Mouse (Mus musculus) frontal cortex, adult (tissue): Measurements from ENCODE around the gene Rpap3.

Experiments
- ATAC-seq: cut with Nextera tagmentation; 2 replicates; pipeline ENCODE4 v1.9.2; 2017; ENCODE audit warnings: mild to moderate bottlenecking, moderate library complexity, mixed read lengths; ENCODE audit not compliant: low TSS enrichment

Rpap3 gene

DNA sequence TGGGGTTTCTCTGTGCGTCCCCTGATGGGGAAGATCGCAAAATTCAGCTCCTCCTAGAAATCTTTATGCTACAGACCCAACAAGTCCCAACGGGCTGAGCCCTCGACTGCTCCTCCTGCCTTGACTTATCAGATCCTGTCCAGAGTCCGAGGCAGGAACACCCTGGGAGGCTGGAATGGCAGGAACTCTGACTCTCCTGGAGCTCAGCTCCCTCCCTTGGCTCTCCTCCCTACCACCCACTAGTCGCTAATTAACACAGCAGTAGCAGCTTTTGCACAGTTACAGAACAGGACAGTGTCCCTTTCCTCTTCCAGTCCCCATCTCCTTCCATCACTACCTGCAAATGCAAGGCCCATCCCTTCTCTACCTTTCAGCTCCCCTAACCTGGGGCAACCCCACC is 24.7 kb upstream of the Rpap3 start:
- ATAC-seq: no peak

DNA sequence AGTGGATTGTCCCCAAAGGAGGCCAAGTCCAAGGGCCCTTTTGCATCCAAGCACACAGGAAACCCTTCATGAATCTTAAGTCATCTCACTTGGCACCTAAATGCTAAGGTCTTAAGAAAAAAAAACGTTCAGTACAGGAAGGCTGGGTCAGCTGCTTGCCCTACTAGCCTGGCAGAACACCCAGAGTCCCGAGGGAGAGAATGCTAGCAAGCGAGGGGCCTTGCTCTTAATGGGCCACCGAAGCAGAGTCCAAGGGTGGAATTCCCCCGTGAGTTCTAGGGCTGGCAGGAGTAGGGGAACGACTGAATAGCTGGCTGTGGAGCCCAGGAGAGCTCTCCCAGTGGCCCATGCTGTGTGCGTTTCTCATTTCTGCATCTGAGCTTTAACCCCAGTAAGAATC is 23.2 kb upstream of the Rpap3 start:
- peak; percentile 54 for ATAC-seq

DNA sequence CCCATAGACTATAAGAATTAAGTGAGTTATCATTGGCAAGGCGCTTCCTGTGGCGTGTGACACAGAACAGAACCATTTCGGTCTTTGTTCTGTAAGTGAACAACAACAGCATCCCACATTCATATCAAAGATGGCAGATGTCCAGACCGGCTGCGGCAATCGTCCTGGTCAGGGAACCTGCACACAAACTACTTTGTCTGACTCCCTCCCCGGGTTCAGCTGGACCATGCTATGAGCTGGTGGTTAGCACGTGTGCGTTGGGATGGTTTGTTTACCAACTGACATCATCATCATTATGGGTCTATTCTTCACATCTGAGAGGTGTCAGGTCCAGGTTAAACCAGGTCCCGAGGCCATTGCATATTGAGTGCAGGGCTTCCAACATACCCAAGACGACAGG is 22.8 kb upstream of the Rpap3 start:
- no peak; the same call in 1 of the 2 replicates for ATAC-seq

DNA sequence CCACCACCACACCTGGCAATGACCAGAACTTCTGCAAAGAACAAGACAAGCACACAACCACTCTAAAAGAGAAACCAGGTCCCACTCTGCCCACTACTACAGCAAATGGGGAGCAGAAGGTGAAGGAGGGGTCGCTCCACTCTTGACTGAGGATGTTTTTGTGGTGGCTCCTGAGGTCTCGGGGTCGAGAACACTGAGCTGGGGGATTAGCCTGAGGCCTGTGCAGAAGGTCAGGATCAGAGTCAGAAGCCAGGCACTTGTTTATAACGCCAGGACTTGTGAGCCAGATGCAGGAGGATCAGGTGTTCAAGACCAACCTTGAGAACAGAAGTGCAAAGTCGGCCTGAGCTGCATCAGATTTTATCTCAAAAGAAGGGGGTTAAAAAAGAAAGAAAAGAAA is 21.9 kb upstream of the Rpap3 start:
- ATAC-seq: no peak

DNA sequence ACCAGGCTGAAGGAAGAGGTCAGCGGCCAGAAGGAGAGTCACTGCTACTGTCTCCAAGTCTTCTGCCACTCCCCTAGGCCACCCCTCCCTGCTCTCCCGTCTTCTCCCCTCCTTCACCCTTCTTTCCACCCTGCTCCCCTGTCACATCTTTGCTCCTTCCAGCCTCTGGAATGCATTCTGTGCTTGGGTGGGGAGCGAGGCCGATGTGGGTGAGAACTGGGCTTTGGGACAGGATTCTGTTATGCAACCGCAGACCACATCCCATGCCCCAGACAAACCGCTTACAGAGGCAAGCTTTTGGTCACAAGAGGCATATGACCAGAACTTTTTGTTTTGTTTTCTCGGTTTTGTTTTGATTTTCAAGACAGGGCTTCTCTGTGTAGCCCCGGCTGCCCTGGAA is 21.4 kb upstream of the Rpap3 start:
- ATAC-seq: no peak

DNA sequence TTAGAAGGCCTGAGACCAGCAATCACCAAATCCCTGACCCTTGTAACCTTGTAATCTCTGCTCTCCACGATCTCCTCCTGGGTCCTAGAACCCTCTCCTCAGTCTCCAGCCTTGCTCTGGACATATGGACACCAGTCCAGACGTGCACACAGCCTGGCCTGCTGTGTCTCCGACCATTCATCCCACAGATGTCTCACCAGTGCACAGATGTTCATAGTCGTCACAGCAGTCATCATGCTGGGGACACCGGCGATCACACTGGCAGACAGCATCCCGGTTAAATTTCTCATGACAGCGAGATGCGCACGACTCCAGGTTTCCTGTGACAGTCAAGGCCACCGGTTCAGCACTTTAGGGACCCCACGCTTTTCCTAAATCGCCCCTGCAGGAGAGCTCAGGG is 20.7 kb upstream of the Rpap3 start:
- no peak for ATAC-seq

DNA sequence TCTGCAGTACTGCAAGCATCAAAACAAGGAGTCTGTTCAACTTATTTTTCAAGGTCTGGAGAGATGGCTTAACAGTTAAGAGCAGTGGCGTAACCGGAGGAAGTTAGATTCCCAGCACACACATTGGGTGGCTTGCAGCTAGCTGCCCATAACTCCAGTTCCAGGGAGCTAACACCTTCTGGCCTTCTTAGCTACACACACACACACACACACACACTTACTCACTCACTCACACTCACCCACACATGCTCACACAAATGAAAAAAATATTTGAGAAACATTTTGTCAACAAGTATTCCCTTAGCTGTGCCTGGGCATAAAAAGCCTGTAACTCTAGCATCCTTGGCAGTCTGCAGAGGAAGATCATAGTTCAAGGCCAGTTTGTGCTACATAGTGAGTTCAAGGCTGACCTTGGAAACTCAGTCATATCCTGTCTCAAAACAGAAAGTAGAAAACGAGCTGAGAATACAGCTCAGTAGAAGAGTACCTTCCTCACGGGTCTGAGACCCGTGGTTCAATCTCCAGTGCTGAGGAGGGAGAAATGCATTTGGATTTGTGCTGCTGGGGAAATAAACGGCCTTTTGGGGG is 19.7 kb upstream of the Rpap3 start:
- no peak for ATAC-seq

DNA sequence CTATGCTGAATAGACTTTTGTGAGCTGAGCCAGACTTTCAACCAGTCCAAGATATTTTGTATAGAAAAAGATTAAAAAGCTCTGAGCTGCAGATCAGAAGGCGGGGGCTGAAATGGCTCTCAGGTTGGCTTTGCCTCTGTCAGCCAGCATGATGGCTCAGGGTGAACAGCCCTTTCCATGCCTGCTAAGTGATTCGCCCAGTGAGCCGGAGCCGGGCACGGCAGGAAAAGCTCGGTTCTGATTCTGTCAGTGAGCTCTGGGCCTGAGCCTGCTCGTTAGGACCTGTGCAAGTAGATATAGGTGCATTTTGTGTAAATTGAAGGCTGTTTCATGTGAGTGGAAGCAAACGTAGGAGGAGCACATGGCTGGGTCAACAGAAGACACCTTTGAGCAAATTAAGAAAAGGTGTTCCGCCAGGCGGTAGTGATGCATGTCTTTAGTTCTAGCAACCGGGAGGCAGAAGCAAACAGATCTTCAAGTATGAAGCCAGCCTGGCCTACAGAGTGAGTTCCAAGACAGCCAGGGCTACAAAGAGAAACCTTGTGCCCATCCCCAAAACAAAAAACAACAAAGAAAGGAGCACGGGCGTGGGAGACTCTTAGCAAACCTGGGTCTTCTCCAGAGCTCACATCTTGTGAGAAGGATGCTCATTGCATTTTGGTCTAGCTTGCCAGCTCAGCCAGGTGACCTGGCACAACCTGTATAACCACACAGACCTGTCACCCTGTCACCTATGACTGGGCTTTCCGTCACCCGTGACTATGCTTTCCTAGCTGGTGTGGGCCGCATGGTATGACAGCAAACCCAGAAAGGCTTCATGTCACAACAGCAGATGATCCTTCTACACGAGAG is 18.9 kb upstream of the Rpap3 start:
- no peak; the same call in 1 of the 2 replicates for ATAC-seq

DNA sequence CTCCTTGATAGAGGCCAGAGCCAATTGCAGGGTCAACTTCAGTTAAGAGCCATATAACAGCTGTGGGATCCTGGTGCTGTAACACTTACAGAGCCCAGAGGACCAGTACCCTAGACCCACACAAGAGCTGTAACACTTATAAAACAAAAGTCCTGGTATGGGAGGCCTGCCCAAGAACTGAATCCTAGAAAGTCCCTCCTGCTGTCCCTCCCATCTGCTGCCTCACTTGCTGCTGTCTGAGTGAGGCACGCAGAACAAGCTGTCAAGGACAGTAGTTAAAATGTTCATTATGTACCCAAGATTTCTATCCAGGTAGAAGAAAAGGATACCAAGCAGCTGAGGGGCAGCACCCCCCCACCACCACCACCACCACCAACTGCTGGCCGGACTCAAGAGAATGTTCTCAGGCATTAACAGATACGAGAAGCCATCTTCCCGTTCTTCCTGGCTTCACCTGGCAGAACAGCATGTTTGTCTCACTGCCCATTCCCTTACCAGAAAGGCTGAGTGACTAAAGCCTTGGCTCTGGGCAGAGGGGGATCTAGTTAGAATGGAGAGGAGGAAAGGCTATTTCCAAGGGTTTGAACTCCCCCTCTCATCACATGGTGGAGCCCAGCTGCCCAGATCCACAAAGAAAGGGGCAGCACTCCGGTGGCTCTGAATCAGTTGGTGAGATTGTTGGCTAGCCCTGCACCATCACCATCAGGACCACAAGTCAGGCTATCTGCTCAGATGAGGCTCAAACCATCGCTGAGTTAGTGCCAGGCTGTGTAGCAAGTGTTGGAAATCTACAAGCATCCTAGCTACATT is 18.1 kb upstream of the Rpap3 start:
- no peak; the same call in 1 of the 2 replicates for ATAC-seq

DNA sequence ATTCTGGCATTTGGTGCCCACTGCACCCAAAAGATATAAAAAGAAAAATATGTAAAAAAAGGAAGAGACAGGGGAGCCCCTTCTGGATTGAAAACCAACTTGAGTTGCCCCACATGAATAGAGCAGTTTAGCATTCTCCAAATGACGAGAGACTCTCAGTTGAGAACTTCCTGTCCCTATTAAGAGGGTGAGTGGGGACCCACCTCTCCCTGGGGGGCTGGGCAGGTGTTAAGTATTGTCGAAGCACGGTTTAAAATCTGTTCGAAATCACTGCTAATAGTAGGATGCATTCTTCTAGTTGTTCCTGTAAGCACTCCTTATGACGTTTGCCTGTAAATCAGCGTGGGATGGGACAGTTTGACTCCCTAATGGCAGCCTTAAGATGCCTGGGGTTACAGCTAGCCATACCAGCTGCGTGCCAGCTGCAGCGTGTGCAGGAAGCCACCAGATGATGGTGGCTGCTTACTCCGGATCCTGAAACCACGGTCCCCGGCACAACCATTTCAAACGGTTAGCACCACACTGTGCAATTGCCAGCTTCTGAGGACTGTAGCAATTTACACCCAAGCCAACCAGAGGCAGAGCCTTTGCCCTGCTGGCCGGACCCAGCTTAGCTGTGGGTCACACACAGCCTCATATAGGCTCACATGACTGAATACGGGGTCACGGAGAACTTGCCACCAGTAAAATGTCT is 15.5 kb upstream of the Rpap3 start:
- no peak for ATAC-seq

DNA sequence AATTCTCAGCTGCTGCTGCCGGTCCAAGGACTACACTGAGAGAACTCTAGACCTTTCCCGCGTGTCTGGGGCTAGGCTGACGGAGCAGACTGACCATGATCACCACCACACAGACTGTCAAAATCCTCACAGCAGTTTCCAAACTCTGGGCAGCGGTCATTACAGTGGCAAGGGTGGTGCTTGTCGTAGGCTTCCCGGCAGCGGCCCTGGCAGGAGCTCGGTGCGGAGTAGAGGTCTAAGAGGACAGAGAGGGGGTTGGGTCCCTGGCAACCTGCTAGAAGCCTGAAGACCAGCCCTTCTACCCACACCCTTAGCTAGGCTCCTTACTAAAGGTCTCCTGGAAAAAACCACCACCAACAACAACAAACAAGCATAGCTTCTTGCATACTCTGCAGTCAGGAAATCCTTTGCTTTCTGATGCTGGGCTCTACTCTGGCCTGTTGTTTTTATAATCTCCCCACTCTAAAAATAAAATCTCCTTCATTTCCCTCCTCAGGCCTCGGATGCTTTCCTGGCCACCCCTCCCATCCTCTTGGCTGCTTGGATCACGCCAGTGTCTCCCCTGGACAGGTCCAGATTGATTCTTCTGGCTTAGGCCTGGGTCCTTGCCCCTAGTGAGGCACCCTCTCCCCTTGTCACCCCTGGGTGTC is 14.5 kb upstream of the Rpap3 start:
- no peak for ATAC-seq

DNA sequence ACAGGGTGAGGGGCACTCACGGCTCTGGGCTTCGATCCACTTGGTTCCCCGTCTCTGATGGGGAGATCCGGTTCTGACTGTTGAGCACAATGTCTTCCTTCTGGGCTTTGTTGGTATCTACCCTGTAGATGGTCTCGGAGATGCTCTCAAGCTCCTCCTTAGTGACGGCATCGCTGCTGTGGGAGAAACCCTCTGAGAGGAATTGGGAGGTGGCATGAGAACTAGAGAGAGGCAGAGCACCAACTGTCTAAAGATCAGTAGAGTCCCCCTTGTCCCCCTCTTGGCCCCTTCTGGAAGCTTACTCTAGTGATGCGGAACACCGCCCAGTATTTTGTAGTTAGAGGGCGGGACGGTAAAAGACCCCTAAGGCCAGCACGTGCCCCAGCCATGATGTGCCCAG is 13.9 kb upstream of the Rpap3 start:
- no peak for ATAC-seq

DNA sequence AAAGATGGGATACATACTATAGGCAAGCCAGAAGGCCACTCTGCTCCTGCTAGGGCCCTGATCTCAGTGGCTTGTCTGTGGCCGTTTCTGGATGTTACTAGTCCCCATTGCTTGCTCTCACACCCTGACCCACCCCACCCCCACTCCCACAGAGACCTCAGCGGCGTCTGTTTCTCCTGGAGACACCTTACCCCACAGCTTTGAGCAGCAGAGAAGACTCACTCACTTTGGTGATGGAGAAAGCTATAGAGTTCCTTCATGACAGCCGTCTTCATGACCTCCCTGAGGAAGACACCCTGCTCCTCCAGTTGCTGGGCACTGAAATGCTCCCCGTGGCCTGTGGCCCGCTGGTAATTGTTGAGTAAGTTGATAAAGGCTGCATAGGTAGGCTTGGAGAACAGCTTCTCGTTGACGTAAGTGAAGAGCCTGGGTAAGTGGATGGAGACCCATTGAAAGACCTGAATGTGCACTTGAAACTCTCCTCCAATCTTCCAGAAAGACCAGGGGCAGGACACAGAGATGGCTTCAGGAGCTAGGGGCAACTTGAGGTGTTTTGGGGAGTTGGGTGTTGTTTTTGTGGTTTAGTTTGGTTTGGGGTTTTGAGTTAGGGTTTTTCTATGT is 13.0 kb upstream of the Rpap3 start:
- no peak for ATAC-seq

DNA sequence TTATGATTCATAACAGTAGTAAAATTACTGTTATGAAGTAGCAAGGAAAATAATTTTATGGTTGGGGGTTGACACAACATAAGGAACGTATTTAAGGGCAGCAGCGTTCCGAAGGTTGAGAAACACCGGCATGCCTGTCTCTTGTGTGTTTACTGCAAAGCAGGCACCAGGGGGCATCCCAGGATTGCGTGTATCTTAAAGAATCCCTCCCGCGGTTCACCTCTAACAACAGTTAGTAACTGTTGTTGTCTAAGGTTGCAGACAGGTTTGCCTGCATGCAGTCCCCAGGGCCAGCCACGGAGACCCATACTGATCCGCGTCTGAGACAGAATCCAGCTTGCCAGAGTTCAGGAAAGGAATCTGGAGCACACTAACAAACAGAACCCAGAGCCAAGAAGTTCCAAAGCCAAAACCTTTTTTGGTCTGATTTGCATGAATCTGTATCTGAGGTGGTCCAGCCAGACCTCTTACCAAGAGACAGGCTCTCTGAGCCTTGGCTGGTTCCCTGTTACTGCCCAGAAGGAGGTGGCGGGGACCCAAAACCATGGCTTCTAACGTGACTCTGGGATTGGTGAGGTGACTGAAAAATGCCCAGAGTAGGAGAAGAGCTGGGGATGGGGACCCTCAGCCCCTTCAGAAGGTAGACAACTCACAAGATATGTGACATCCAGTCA is 12.4 kb upstream of the Rpap3 start:
- peak; percentile 84 for ATAC-seq

DNA sequence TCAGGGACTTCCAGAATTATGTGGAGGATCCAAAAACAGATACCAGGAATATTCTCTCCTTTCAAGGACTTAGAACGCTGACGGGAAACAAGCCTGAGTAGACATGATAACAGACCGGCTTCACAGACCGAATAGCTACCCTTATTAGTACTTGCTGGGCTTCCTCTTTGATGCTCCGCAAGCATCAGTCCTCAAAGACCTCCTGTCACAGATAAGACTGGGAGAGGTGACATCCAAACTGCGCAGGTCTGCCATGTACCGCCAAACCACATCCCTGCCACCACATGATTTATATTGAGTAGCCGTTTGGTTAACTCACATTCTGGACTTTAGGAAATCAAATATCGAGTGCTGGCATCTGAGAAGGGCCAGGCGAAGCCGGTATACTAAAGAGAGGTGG is 11.2 kb upstream of the Rpap3 start:
- no peak for ATAC-seq

DNA sequence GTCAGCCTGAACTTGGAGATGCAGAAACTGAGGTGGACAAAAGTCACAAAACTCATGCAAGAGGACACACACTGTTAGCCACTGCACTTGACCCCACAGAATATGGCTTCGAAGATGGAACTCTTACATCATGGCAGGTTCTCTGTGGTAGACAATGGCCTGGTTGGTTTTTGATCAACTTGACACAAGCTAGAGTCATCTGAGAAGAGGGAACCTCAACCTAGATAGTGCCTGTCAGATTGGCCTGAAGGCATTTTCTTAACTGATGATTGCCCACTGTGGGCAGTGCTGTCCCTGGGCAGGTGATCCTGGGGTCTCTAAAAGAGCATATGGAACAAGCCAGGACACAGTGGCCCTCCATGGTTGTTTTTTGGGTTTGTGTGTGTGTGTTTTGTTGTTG is 10.1 kb upstream of the Rpap3 start:
- ATAC-seq: no peak

DNA sequence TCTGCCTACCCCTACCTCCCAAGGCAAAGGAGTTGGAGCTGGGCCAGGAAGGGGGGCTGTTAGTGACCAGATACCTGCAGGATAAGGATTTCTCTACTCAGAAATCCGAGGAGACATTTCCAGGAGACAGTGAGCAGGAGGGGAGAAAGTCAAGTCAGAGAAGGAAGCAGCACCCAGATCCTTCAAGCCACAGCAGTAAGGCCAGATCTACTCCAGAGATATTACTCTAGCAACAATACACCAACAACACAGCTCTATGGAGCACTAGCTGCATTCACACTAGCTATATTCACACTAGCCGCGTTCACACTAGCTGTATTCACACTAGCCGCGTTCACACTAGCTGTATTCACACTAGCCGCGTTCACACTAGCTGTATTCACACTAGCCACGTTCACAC is 9.5 kb upstream of the Rpap3 start:
- no peak for ATAC-seq

DNA sequence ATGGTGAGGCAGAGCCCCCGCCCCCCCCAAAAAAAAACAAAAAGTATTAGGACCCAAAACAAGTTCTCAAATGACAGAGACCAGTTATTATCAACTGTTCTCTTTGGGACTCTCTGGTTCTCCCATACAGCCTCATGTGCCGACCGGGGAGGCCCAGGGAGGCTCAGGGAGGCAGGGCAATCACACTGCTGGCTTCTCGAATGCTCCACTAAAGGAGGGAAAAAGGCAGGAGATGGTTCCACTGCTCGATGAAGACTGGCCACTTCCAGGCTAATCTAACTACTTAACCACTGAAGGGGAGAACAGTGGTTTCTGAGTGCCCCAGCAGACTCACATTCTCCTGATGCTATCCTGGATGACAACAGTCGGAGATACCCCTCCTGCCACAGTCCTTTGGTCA is 6.9 kb upstream of the Rpap3 start:
- no peak for ATAC-seq

DNA sequence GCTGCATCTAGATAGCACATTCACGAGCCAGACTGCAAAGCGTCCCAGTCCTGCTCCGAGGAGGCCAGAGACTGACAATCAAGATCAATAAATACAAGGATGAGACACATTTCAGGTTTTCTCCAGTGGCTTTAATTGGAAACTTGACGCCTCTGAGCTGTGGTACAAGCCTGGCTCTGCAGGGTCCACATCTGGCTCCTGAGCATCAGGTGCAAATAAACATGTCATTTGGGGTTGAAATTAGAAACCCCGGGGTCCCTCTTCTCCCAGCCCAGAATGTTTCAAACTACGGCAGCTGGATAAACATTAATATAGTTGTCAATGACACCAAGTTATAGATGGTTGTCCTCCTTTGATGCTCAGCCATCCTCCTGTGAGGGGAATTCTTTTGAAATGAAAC is 5.3 kb upstream of the Rpap3 start:
- no peak for ATAC-seq

DNA sequence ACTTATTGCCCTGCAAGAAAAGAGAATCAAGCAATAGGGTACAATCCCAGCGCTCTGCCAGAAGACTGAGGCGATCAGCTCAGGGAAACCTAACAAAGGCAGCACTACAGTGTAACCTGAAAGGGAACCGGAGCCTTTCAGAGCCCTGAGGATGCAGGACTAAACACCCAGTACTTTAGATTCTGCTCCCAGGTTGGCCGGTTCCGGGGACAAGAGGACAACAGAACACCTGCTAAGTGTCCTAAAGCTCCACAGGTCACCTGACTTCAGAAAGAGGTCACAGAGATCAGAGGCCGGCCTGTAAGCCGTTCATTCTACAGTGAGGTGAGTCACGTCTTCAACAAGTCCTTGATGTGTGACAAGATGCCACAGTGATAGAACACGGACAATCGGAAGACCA is 9.0 kb downstream of the Rpap3 start:
- no peak for ATAC-seq

DNA sequence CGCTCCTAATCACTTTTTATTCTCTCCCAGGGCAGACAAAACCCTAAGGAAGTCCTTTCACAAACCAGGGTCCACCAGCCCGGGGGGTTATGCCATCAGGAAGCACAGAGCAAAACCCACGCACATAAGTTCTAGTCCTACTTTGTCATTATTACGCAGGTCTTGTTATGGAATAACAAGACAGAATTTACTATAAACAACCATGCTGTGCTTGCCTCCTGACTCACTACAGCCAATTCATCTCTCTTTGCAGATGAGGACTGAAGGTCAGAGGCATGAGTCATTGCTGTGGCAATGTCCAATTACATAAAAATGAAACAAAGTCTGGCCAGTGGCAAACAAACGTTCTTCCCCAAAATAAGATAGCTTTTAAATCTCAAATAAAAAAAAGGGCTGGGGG is 12.2 kb downstream of the Rpap3 start:
- ATAC-seq: no peak
